Mouse (Mus musculus): ENCODE measurements around the gene Zfpm1. TPM values are rescaled to one million over a fixed set of nuclear protein-coding genes. Genes with fewer than 3 reads are reported as not detected.

The Zfpm1 gene
- total RNA-seq, 4 experiments from 2014 or later: 18.1 to 23.2 (median 21.3) TPM

DNA sequence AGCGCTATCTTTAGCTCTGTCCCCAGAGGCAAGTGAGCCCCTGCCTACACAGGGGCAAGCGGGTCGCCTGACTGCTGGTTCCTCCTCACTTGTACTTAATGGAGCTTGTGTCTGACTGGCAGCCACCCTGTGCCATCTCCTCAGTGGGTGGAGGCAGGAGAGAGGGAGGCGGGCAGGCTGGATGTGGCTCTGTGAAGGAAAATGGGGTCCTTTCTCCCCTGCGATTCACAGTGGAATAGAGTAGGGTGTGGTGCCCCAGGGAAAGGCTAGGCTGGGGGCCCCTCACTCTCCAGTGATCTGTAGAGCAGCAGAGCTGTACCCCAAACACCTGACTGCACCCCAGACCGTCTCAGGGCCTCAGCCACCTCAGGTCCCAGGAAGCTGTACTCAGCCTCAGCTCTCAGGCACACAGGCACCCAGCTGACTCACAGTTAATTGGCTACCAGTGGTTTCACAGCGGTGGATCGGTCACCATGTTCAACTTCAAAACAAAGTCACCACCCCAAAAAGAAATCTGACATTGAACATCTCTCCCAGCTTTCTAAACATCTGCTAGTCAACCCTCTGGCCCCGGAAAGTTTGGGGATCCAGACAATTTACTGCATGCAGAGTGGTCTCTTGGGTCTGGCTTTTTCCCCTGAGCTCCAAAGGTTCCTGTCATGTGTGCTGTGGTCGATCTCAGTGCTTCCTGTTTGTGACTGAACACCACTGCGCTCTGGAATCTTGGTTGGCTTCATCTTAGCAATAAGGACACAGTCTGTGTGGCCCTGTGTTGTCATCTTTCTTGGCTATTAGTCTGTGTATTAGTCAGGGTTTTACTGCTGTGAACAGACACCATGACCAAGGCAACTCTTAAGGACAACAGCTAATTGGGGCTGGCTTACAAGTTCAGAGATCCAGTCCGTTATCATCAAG is 63.5 kb downstream of the Zfpm1 start:
- DNase-seq (ENCODE audit: low spot score): no peak

DNA sequence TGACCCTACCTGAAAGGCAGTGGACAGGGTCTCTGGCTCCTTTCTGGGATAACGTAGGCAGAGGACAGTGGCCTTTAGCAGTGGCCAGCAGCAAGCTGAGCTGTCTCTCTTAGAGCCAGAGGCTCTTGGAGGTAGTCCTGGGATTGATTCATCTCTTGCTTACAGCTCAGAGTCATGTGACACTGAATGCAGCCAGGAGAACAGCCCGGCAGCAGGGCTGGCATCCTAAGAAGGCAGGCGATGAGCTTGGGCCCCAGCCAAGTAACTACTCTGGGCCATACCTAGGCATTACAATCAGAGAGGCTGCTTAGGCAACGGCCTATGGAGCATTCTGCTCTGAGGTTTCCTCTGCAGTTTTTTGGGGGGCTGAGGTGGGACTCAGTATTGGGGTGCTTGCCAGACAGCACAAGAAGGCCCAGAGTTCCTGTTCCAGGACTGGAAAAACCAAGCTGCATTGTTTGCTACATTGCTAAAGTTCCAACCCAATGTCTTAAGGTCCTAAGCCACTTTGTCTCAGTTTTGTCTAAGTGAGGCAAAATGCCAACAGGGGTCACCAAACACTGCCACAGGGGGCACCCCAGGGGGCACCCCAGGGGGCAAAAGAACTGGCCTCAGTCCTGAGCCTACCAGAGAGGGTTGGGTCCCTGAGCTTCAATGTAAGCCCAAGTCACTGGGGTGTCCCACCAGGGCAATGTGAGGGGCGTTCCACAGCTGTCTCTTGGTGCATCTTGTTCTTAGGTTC is 66.0 kb downstream of the Zfpm1 start:
- DNase-seq (ENCODE audit: low spot score): peak; percentile 41

- DNase-seq (ENCODE audit: low spot score): no peak
Observed at GRCm38 (mm10) chr8:122349357-122350297, 67.7 kb downstream of the Zfpm1 start.

DNA sequence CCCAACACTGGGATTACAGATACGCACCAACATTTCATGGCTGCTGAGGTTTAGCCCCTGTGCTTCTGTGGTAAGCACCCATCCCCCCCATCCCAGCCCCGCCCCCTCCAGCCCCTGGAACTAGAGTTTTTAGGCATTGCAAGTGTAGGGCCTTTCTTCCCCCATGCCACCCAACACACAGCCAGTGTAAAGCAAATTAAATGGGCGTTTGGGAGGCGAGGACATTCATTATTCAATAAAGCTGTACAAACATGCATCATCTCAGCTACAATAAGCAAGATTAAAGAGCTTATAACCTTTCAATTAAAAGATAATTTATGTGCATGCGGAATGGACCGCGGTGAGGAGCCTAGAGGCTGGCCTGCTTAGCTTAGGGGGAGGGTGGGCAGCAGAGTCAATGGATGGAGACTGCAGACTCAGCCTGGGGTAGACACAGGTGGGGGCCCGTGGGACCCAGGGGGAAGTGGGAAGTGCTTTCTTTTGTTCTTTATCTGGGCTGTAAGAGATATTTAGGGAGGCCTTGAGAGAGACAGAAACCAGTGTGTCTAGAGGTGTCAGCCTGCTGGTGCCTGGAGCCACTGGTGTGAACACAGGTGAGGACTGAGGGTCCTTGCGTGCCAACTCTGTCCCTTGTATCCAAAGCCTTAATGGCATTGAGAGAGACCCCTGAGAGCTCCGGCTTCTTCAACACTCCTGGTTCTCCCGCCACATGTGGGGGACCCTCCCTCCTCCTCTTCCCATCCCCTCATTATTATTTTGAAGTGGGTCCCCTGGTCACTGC is 68.6 kb downstream of the Zfpm1 start:
- DNase-seq (ENCODE audit: low spot score): no peak

GRCm38 (mm10) chr8:122354157-122354556 is 72.2 kb downstream of the Zfpm1 start:
- DNase-seq (ENCODE audit: low spot score): no peak

DNA sequence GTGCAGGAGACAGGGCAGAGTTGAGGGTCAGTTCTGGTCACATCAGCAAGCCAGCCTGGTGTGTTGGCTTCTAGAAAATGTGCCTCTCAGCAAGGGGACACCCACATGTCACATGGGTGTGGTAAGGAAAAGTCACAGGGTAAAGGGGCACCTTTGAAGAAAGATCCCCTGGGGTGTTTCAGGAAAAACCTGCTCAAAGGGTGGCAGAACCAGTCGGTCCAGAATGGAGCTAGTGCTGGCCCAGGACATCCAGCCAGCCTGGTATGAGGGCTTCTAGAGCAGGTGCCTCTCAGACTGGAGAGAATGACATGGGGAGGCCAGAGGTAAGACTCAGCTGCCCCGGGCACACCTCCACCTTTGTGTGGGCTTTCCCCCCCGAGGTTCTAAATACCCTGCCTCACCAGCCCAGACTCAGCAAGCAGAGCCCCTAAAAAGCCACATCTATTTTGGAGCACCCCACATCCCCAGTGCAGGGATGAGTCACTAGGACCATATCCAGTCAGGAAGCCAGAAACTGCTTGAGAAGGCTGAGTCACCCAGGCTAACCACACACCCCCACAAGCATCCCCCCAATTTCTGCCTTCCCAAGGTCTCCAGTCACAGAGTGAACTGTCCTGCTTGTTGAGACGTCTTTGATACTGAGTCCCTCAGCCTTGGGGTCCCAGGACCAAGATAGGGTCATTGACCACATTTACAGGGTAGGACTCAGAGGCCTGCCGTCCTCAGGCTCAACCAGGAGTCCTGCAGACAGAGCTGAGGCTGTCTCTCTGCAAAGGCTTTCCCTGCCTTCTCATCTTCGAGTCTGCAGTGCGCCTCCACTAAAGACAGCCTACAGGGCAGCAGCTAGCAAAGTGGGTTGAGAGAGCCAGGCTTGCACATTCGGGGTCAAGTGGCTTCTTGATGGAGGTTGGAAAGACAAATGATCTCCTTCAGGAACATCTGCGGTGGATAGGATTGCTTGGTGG is 74.0 kb downstream of the Zfpm1 start:
- no peak for DNase-seq (ENCODE audit: low spot score)

GRCm38 (mm10) chr8:122357202-122357601 is 75.3 kb downstream of the Zfpm1 start:
- DNase-seq (ENCODE audit: low spot score): no peak

DNA sequence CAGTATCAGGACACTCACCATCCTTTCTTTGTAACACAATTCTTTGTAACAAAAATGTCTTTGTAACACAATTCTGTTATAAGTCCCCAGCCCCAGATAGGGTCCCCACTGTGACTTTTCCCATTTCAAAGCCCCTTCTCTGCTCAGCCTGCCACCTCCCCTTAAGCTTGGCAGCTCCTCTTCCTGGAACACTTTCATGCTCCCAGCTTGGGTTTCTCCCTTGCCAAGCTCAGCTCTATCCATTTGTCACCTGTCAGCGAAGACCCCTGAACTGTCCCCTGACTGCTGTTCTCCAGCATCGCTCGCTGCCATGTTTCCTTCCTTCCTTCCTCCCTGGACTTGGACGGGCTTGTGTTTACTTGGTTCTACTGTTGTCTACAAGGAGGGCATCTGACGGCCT is 75.7 kb downstream of the Zfpm1 start:
- DNase-seq (ENCODE audit: low spot score): no peak

- no peak for DNase-seq (ENCODE audit: low spot score)
Observed at GRCm38 (mm10) chr8:122359111-122359775, 77.3 kb downstream of the Zfpm1 start.

DNA sequence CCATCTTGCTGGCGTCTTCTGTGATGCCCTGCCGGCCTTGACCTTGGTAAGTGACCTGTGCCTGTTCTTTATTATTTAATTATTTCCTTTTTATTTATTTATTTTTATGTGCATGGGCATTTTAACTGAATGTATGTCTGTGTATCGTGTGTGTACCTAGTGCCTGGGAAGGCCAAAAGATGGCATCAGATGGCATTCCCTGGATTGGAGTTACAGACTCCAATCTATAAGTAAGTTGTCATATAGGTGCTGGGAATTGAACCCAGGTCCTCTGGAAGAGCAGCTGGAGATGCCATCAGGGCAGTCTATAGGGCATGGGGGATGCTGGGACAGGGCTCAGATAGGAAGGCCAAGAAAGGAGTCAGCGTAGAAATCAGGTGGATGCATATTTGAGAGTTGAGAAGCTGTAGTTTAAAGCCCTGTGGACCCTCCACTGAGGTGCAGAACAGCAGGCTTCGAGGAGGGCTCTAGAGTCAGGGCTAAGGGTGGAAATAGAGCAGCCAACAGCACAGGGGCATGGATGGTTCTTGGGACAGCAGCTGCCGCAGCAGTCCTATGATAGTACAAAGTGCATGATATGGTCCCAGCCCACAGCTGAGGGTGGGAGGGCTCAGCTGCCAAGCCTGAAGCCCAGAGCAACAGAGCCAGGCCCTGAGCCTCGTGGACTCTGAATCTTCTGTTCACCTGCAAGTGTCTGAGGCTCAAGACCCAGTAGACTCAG is 78.9 kb downstream of the Zfpm1 start, which contains the start of gene Trhr2:
Gene Trhr2, minus strand, starts transcription at position 51 of the 721 bp plus-strand sequence.
- no peak for DNase-seq (ENCODE audit: low spot score)

DNA sequence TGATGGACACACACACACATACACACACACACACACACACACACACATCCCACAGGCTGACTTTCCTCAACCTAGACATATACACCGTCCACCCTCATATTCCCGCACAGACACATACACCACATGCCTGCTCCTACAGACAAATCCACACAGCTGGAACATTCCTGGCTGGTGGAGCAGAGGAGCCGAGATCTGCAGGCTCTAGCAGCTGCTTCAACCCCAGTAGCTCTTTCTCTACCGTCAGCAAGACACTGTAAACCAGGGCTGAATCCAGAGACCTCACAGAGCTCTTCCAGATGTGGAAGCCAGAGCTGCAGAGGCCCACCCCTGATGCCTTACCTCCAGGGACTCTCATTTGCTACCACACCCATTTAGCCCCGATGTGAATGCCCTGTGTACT is 80.3 kb downstream of the Zfpm1 start:
- DNase-seq (ENCODE audit: low spot score): no peak

DNA sequence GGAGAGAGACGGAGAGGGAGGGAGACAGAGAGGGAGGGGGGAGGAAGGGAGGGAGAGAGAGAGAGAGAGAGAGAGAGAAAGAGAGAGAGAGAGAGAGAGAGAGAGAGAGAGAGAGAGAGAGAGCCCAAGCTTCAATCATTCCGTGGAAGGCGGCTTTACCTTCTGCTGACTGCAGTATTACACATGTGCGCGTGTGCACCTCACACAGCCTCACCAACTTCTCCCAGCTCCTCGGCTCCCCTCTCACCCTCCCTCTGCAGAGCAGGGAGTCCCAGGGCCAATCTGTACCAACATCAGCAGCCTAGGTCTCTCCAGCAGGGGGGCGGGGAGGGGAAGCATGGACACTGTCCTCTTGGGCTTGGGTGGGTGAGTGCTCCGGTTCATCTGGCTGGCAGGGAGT is 81.0 kb downstream of the Zfpm1 start:
- no peak for DNase-seq (ENCODE audit: low spot score)

GRCm38 (mm10) chr8:122368494-122368893 is 86.6 kb downstream of the Zfpm1 start:
- DNase-seq (ENCODE audit: low spot score): no peak

DNA sequence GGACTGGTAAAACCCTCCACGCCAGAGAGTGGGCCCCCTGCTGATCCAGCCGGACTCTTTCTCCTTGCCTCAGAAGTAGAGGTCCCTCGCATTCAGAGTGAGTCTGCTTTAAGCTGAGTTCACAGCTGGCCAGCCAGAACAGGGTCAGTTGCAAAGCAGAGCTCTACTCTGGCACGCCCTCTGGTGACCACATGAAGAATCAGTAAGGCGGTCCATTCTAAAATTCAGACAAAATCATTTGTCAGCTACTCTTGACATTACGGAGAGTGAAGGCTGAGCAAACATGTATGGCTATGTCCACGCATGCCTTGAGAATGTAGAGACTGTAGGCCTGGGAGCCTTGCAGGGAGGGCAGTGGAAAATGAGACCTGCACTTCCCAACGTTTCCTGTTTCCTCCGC is 87.7 kb downstream of the Zfpm1 start:
- DNase-seq (ENCODE audit: low spot score): peak; percentile 57

- no peak for DNase-seq (ENCODE audit: low spot score)
Observed at GRCm38 (mm10) chr8:122371706-122372105, 89.8 kb downstream of the Zfpm1 start.

- no peak for DNase-seq (ENCODE audit: low spot score)
Observed at GRCm38 (mm10) chr8:122375320-122375719, 93.4 kb downstream of the Zfpm1 start.

DNA sequence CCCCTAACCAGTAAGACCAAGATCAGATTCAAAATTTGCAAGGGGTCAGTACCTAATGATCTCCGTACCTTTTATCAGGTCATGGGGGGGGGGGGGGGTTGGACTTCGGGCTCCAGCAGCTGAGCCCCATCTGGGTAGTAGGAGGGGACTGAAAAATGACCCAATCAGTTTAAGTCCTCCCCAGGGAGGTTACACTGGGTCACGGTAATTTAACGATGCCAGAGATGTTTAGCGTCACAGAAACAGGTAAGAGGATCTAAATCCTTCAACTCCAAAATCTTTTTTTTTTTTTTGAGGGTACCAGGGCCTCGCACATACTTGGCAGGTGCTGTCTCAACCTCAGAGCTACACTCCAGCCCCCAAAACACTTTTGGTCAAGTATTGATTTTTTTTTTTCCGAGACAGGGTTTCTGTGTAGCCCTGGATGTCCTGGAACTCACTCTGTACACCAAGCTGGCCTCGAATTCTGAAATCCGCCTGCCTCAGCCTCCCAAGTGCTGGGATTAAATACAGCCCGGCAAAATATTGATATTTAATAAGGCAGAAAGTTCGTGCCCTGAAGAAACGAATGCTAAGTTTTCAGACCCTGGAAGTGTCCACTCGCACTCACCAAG is 93.9 kb downstream of the Zfpm1 start:
- no peak for DNase-seq (ENCODE audit: low spot score)

Data from heart, adult 8-10 months (tissue).